Mouse (Mus musculus): Measurements from ENCODE around the gene Tnfrsf8. TPM values are rescaled to one million over a fixed set of nuclear protein-coding genes. Genes with fewer than 3 reads are reported as not detected.

Gene Tnfrsf8
- polyA plus RNA-seq, 1 experiment from 2014 or later, result 0.59 TPM

DNA sequence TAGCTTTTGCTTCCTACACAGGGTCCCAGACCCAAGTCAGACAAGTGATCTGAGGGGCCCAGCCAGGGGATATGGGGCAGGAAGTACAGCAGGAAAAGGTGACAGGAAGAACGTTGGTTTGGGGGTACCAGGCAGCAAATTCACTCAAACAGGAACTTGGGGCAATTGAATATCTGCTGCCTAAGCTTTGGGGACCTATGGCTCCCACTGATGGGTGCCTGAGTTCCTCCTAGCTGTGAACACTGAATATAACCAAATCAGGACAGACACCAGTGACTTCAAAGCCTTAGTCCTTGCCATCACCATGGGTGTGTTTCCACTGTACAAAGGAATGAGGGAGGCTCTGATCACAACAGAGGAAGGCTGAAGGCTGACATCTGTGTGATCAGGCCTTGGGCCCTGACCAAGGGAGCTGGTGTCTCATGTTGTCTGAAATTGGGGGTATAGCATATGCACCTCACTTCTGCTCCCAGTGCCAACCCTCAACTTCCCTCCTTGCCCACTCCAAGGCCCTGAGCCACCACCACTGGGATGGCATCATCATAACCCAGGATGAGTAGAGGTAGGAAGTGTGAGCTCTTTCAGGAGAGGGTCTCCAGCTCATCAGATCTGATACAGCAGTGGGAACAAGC lies 72.1 kb downstream of the Tnfrsf8 start:
- peaks cover 9% of the 10 kb centered on the region; the same call in 1 of the 2 replicates for H3K36me3 ChIP-seq (ENCODE audit: inconsistent target)
- WGBS (ENCODE audit: missing documents), result 0% methylated on average over 1 of the region's 1 CpGs
- peak overlapping the region; percentile 91 for H3K27ac ChIP-seq
- H3K4me3 ChIP-seq (ENCODE audit: inconsistent target), result no peak overlapping the region
- peaks cover 84% of the 10 kb centered on the region for H3K79me2 ChIP-seq (ENCODE audit: inconsistent target)

- Histone ChIP-seq H3K4me3 (ENCODE audit: inconsistent target) (no peak overlapping the region), H3K36me3 (ENCODE audit: inconsistent target) (peaks cover 26% of the 10 kb centered on the region), H3K27ac (peak overlapping the region; percentile 91), H3K79me2 (ENCODE audit: inconsistent target) (peaks cover 92% of the 10 kb centered on the region)
- WGBS (ENCODE audit: missing documents), result 0% methylated on average over 4 of the region's 4 CpGs
Measured at GRCm38 (mm10) chr4:145240723-145241231, 74.2 kb downstream of the Tnfrsf8 start.

DNA sequence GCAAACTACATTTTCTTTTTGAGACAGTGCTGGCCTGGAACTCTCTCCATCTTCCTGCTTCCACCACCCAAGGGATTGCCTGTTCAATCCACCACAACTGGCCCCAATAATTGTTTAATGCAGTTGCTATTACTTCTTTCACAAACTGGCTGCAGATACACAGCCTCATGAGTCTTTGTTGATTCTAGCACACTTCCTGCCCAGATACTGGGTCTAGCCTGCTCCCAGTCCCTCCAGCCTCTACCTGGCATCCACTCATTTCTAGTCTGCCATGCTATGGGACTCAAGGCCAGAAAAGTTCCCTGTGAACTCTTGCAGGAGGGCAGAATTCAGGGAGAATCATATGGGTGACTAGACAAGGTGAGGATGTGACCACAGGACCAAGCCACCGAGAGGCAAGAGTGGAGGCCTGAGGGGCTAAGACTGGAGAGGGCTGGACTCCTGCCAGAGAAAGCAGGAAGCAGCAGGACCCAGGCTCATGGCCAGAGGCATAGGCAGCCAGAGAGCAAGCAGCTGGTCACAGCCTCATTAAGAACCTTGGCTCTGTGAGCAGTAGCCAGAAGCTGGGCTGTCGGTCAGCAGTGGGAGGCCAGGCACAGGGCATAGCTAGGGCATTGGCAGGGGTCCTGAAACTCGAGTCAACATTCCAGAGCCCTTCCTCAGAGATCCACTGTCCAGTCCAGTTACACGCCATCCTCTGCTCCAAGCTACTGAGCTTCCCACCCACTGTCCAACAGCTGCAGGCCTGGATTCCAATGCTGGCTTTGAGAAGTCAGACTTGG lies 75.7 kb downstream of the Tnfrsf8 start:
- Histone ChIP-seq H3K27ac (peak overlapping the region; percentile 91), H3K4me3 (ENCODE audit: inconsistent target) (no peak overlapping the region), H3K79me2 (ENCODE audit: inconsistent target) (peaks cover 92% of the 10 kb centered on the region), H3K36me3 (ENCODE audit: inconsistent target) (peaks cover 32% of the 10 kb centered on the region)
- 39% methylated on average over 4 of the region's 4 CpGs for WGBS (ENCODE audit: missing documents)

DNA sequence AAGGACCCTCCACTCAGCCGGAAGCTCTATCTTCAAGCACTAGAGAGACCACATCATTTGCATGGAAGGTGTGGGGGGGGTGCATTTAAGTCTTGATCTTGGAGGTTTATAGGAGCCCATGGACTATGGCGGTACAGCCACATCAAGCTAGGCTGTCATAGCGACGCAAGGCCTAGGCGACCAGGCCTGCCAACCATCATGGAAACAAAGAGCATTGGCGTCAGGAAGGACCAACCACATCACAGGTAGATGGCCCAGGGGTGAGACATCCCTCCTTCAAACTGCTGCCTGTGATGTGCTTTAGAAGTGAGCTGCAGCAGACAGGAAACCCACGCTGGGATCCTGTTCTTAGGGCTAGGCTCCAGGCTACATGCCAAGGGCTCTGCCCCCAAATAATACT lies 78.9 kb downstream of the Tnfrsf8 start:
- Histone ChIP-seq H3K4me3 (ENCODE audit: inconsistent target) (no peak overlapping the region), H3K79me2 (ENCODE audit: inconsistent target) (peaks cover 86% of the 10 kb centered on the region), H3K36me3 (ENCODE audit: inconsistent target) (peaks cover 34% of the 10 kb centered on the region), H3K27ac (no peak overlapping the region)
- WGBS (ENCODE audit: missing documents), result 66% methylated on average over 7 of the region's 7 CpGs

- Histone ChIP-seq H3K4me3 (ENCODE audit: inconsistent target) (no peak overlapping the region), H3K79me2 (ENCODE audit: inconsistent target) (peaks cover 89% of the 10 kb centered on the region), H3K27ac (peak overlapping the region; percentile 96), H3K36me3 (ENCODE audit: inconsistent target) (peaks cover 49% of the 10 kb centered on the region)
- WGBS (ENCODE audit: missing documents), result 3% methylated on average over 3 of the region's 3 CpGs
Measured at GRCm38 (mm10) chr4:145233487-145234228, 81.3 kb downstream of the Tnfrsf8 start.

- Histone ChIP-seq H3K27ac (peak overlapping the region; percentile 71), H3K79me2 (ENCODE audit: inconsistent target) (peaks cover 89% of the 10 kb centered on the region), H3K4me3 (ENCODE audit: inconsistent target) (no peak overlapping the region), H3K36me3 (ENCODE audit: inconsistent target) (peaks cover 45% of the 10 kb centered on the region; the same call in 1 of the 2 replicates)
- 77% methylated on average over 4 of the region's 5 CpGs for WGBS (ENCODE audit: missing documents)
Measured at GRCm38 (mm10) chr4:145231732-145232131, 83.2 kb downstream of the Tnfrsf8 start.

DNA sequence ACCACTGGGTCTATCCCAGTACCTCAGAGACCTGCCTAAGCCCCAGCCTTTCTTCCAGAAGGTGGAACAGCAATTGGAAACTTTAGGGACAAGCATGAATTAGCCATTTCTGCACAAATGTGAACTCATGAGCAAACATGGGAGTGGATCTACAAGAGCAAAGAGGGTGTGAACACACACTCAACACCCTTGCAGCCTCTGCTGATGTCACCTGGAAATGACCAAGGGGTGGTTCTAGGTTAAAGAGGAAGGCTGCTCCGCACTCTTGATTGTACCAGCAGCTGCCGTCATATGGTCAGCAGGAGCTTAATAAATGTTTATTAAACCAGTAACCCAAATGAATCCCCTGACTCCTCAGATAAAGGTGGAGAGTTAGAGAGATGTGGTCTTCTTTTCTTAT lies 84.3 kb downstream of the Tnfrsf8 start:
- peak overlapping the region; percentile 71; the same call in 1 of the 2 replicates for H3K27ac ChIP-seq
- 100% methylated on average over 2 of the region's 2 CpGs for WGBS (ENCODE audit: missing documents)
- peaks cover 89% of the 10 kb centered on the region for H3K79me2 ChIP-seq (ENCODE audit: inconsistent target)
- peaks cover 44% of the 10 kb centered on the region; the same call in 1 of the 2 replicates for H3K36me3 ChIP-seq (ENCODE audit: inconsistent target)
- no peak overlapping the region for H3K4me3 ChIP-seq (ENCODE audit: inconsistent target)

- H3K79me2 ChIP-seq (ENCODE audit: inconsistent target), result peaks cover 89% of the 10 kb centered on the region
- peaks cover 49% of the 10 kb centered on the region for H3K36me3 ChIP-seq (ENCODE audit: inconsistent target)
- 78% methylated on average over 4 of the region's 5 CpGs for WGBS (ENCODE audit: missing documents)
- H3K27ac ChIP-seq, result peak overlapping the region; percentile 71
- no peak overlapping the region for H3K4me3 ChIP-seq (ENCODE audit: inconsistent target)
Measured at GRCm38 (mm10) chr4:145229524-145230163, 85.3 kb downstream of the Tnfrsf8 start.

- H3K27ac ChIP-seq, result peak overlapping the region; percentile 71
- peaks cover 89% of the 10 kb centered on the region for H3K79me2 ChIP-seq (ENCODE audit: inconsistent target)
- H3K36me3 ChIP-seq (ENCODE audit: inconsistent target), result peaks cover 55% of the 10 kb centered on the region
- H3K4me3 ChIP-seq (ENCODE audit: inconsistent target), result no peak overlapping the region
- 21% methylated on average over 6 of the region's 6 CpGs for WGBS (ENCODE audit: missing documents)
Measured at GRCm38 (mm10) chr4:145229051-145229450, 85.9 kb downstream of the Tnfrsf8 start.

DNA sequence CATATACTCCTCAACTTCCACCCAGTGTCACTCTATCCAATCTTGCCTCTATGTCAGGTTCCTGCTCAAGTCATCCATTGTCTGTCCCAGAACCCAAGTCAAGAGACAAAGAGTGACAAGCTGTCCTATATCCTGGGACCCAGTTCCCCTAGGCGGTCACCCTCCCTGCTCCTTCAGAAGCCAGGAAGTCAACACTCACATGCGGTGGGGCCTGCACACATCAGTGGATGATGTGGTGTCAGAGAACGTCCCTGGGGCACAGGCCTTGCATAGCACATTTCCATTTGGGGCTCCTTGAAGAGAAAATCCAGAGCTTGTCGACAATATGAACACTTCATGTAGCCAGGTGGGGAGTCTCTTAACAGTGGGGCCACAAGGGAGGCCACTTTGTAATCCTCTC lies 90.4 kb downstream of the Tnfrsf8 start:
- Histone ChIP-seq H3K36me3 (ENCODE audit: inconsistent target) (peaks cover 82% of the 10 kb centered on the region), H3K79me2 (ENCODE audit: inconsistent target) (peaks cover 97% of the 10 kb centered on the region), H3K27ac (no peak overlapping the region), H3K4me3 (ENCODE audit: inconsistent target) (no peak overlapping the region)
- WGBS (ENCODE audit: missing documents), result 97% methylated on average over 4 of the region's 4 CpGs

DNA sequence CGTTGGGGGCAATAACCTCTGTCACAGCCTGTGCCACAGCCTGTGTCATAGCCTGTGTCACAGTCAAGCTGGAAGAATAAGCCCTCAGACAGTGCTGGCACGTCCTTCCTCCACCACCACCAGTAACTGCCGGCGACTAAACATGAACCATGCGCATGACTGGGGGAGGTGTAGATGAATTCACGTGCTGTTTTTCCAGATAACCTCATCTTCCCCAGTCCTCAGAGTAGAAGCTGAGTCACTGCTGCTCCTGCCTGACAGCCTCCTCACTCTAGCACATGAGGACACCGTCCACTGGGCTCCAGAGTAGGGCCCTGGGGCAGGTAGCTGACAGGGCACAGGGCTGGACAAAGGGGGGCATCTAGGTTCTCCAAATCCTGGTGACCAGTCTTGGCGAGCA lies 92.9 kb downstream of the Tnfrsf8 start:
- H3K27ac ChIP-seq, result peak overlapping the region; percentile 82
- WGBS (ENCODE audit: missing documents), result 28% methylated on average over 8 of the region's 8 CpGs
- peaks cover 96% of the 10 kb centered on the region for H3K79me2 ChIP-seq (ENCODE audit: inconsistent target)
- no peak overlapping the region for H3K4me3 ChIP-seq (ENCODE audit: inconsistent target)
- H3K36me3 ChIP-seq (ENCODE audit: inconsistent target), result peaks cover 88% of the 10 kb centered on the region

DNA sequence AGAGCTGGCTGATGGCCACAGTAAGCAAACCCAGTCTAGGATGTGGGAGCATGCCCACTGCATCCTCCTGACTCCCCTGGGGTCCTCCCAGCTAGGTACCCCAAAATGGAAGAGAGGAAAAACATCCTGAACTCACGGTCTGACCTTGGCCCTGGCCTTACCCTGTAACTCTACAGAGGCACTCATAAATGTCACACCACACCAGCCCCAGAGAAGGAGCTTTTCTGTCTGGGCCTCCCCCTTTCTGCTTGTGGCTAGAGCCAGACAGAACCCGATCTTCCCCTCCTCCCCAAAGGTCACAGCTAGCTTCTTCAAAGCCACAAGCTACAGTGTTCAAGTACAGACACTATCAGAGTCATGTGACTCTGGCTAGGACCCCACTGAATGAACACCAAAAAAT lies 93.6 kb downstream of the Tnfrsf8 start:
- Histone ChIP-seq H3K79me2 (ENCODE audit: inconsistent target) (peaks cover 93% of the 10 kb centered on the region), H3K4me3 (ENCODE audit: inconsistent target) (no peak overlapping the region), H3K36me3 (ENCODE audit: inconsistent target) (peaks cover 93% of the 10 kb centered on the region), H3K27ac (peak overlapping the region; percentile 82)
- no CpG with 5 or more reads among the region's 2 CpGs for WGBS (ENCODE audit: missing documents)

DNA sequence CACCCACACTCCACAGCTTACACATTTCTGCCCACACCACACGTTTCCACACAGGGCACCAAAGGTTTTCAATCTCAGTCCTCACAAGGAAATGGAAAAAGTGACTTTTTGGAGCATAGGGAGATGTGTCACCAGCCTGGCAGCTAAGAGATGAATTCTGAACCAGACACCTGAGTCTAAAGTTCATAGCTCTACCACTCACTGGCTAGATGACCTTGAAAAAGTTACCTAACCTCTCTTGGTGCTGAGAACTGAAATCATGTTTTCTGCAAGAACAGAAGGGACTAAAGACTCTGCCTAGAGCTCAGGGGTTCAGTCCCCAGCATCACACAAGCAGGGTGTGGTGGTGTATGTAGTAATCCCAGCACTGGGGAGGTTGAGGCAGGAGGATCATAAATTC lies 95.0 kb downstream of the Tnfrsf8 start:
- Histone ChIP-seq H3K27ac (no peak overlapping the region), H3K36me3 (ENCODE audit: inconsistent target) (peaks cover 92% of the 10 kb centered on the region), H3K4me3 (ENCODE audit: inconsistent target) (no peak overlapping the region), H3K79me2 (ENCODE audit: inconsistent target) (peaks cover 79% of the 10 kb centered on the region; the same call in 1 of the 2 replicates)
- WGBS (ENCODE audit: missing documents), result 91% methylated on average over 1 of the region's 1 CpGs

Measured in macrophage (primary cell).